20 mouse cellular contexts compared by ENCODE assay signal in genomic region chr9:43070566-43070965, GRCm38 (mm10). TPM values are rescaled to one million over a fixed set of nuclear protein-coding genes. Genes with fewer than 3 reads are reported as not detected.
DNase-seq lines count a peak whose midpoint lies in the region; ATAC-seq and TF ChIP-seq lines count a peak whose summit lies in the region.
"Had no signal": no experiment of that assay in that cellular context is flagged by ENCODE, and none has a peak within 500 bp of the region (broad histone marks: within the 10 kb centered on the region; RNA-seq: fewer than 3 reads in every experiment).

No protein-coding gene starts in this region.

- TF ChIP-seq POLR2A in brain, embryonic 14.5 days (IDR thresholded peaks at IDR 0.05; ENCODE audit: borderline replicate concordance, extremely low read depth, insufficient read depth, insufficient read length, poor library complexity, severe bottlenecking): no peak

- peak overlapping the region; percentile 60 for H3K9ac ChIP-seq in forebrain, embryonic 14.5 days (ENCODE audit: low read length)
- H3K9ac ChIP-seq in hindbrain, embryonic 15.5 days: peak overlapping the region; percentile 40
- peak overlapping the region; percentile 69 for H3K9ac ChIP-seq in midbrain, embryonic 16.5 days (ENCODE audit: low read depth, low read length)
- no peak overlapping the region for H3K9ac ChIP-seq in intestine, postnatal 0 days (ENCODE audit: low read depth, low read length)
- H3K9ac ChIP-seq: heart, embryonic 13.5 days; limb, embryonic 15.5 days; stomach, embryonic 15.5 days had no signal

- DNase-seq in brain, embryonic 14.5 days (ENCODE audit: low read depth): peak; percentile 59
- DNase-seq in forebrain, embryonic 14.5 days (ENCODE audit: low spot score): peak; percentile 39
- DNase-seq in right cerebral cortex, postnatal 25 days: no peak
- DNase-seq: adrenal gland, postnatal 36 days; B cell, adult 2 months; cerebellum, adult 9-11 months; kidney, adult 9 months; lung, adult 2 months; thymus, postnatal 14 days had no signal

- no peak for TF ChIP-seq CTCF in brain, embryonic 14.5 days (IDR thresholded peaks at IDR 0.05; ENCODE audit: borderline replicate concordance, extremely low read depth, insufficient read depth, insufficient read length)
- no peak for TF ChIP-seq CTCF in intestine, postnatal 0 days (IDR thresholded peaks at IDR 0.05; ENCODE audit: low read depth)

- H3K27ac ChIP-seq in forebrain, embryonic 14.5 days (ENCODE audit: low read depth, low read length): peak overlapping the region; percentile 61
- peak overlapping the region; percentile 78 for H3K27ac ChIP-seq in hindbrain, embryonic 15.5 days (replicated peaks)
- peak overlapping the region; percentile 89 for H3K27ac ChIP-seq in midbrain, embryonic 16.5 days (ENCODE audit: low read length)
- H3K27ac ChIP-seq in intestine, postnatal 0 days (ENCODE audit: low read depth, low read length): no peak overlapping the region
- H3K27ac ChIP-seq: embryonic facial prominence, embryonic 10.5 days; heart, embryonic 13.5 days; limb, embryonic 15.5 days; stomach, embryonic 15.5 days had no signal

- H3K4me3 ChIP-seq in forebrain, embryonic 14.5 days (ENCODE audit: low read depth, low read length): peak overlapping the region; percentile 35
- peak overlapping the region; percentile 56 for H3K4me3 ChIP-seq in hindbrain, embryonic 15.5 days
- peak overlapping the region; percentile 48 for H3K4me3 ChIP-seq in midbrain, embryonic 16.5 days (ENCODE audit: low read depth, low read length)
- no peak overlapping the region for H3K4me3 ChIP-seq in intestine, postnatal 0 days (ENCODE audit: low read depth, low read length)
- H3K4me3 ChIP-seq: embryonic facial prominence, embryonic 10.5 days; erythroblast, embryonic 14.5 days; heart, embryonic 13.5 days; limb, embryonic 15.5 days; stomach, embryonic 15.5 days had no signal

- H3K36me3 ChIP-seq in forebrain, embryonic 14.5 days (ENCODE audit: control insufficient read depth, insufficient read depth, low read length): no peaks in the 10 kb centered on the region
- no peaks in the 10 kb centered on the region for H3K36me3 ChIP-seq in hindbrain, embryonic 15.5 days
- H3K36me3 ChIP-seq in midbrain, embryonic 16.5 days (ENCODE audit: control insufficient read depth, insufficient read depth, low read length): no peaks in the 10 kb centered on the region
- H3K36me3 ChIP-seq in intestine, postnatal 0 days (ENCODE audit: control insufficient read depth, insufficient read depth): no peaks in the 10 kb centered on the region
- H3K36me3 ChIP-seq: embryonic facial prominence, embryonic 10.5 days; heart, embryonic 13.5 days; limb, embryonic 15.5 days; stomach, embryonic 15.5 days had no signal

- no peaks in the 10 kb centered on the region for H3K9me3 ChIP-seq in forebrain, embryonic 14.5 days (replicated peaks; ENCODE audit: control insufficient read depth, low read length)
- no peaks in the 10 kb centered on the region for H3K9me3 ChIP-seq in hindbrain, embryonic 15.5 days
- no peaks in the 10 kb centered on the region for H3K9me3 ChIP-seq in midbrain, embryonic 16.5 days (replicated peaks; ENCODE audit: control insufficient read depth, low read length, poor library complexity, severe bottlenecking)
- H3K9me3 ChIP-seq in intestine, postnatal 0 days (ENCODE audit: control insufficient read depth): no peaks in the 10 kb centered on the region
- H3K9me3 ChIP-seq: embryonic facial prominence, embryonic 10.5 days; heart, embryonic 13.5 days; limb, embryonic 15.5 days; stomach, embryonic 15.5 days had no signal

- H3K4me1 ChIP-seq in forebrain, embryonic 14.5 days (ENCODE audit: control insufficient read depth, insufficient read depth, low read length): peaks cover 20% of the 10 kb centered on the region
- peaks cover 37% of the 10 kb centered on the region for H3K4me1 ChIP-seq in hindbrain, embryonic 15.5 days (replicated peaks)
- H3K4me1 ChIP-seq in midbrain, embryonic 16.5 days (ENCODE audit: control insufficient read depth, insufficient read depth, low read length): peaks cover 33% of the 10 kb centered on the region
- H3K4me1 ChIP-seq in intestine, postnatal 0 days (replicated peaks; ENCODE audit: control insufficient read depth, insufficient read depth, low read length): 0 out of 2 replicates have a peak, but pooled peaks cover 3% of the 10 kb centered on the region

- H3K27me3 ChIP-seq in forebrain, embryonic 14.5 days (replicated peaks; ENCODE audit: control insufficient read depth, insufficient read depth, low read length): no peaks in the 10 kb centered on the region
- H3K27me3 ChIP-seq in hindbrain, embryonic 15.5 days: no peaks in the 10 kb centered on the region
- no peaks in the 10 kb centered on the region for H3K27me3 ChIP-seq in midbrain, embryonic 16.5 days (ENCODE audit: control insufficient read depth, insufficient read depth, low read depth, low read length)
- H3K27me3 ChIP-seq in intestine, postnatal 0 days (replicated peaks; ENCODE audit: control insufficient read depth, insufficient read depth, low read length): no peaks in the 10 kb centered on the region
- H3K27me3 ChIP-seq: heart, embryonic 13.5 days; limb, embryonic 15.5 days; Patski; stomach, embryonic 15.5 days had no signal

- H3K4me2 ChIP-seq in forebrain, embryonic 14.5 days (ENCODE audit: low read length): peak overlapping the region; percentile 36
- H3K4me2 ChIP-seq in hindbrain, embryonic 15.5 days: peak overlapping the region; percentile 64
- peak overlapping the region; percentile 56 for H3K4me2 ChIP-seq in midbrain, embryonic 16.5 days (ENCODE audit: low read length)
- no peak overlapping the region for H3K4me2 ChIP-seq in intestine, postnatal 0 days (replicated peaks; ENCODE audit: low read depth)
- H3K4me2 ChIP-seq: heart, embryonic 13.5 days; limb, embryonic 15.5 days; stomach, embryonic 15.5 days had no signal

- ATAC-seq in forebrain, embryonic 14.5 days: peak; percentile 47
- no peak for ATAC-seq in hindbrain, embryonic 15.5 days (ENCODE audit: low FRiP score, low read depth)
- ATAC-seq in midbrain, embryonic 16.5 days: peak; percentile 68; the same call in 1 of the 2 replicates
- no peak for ATAC-seq in intestine, postnatal 0 days
- no peak for ATAC-seq in megakaryocyte-erythroid progenitor cell, adult 5-6 weeks (replicated peaks; ENCODE audit: low FRiP score, low TSS enrichment, poor library complexity, severe bottlenecking)
- ATAC-seq: Patski had no signal

- WGBS in forebrain, embryonic 14.5 days: 23% methylated on average over 4 of the region's 4 CpGs
- 13% methylated on average over 4 of the region's 4 CpGs for WGBS in hindbrain, embryonic 15.5 days
- WGBS in midbrain, embryonic 16.5 days: 9% methylated on average over 4 of the region's 4 CpGs
- WGBS in intestine, postnatal 0 days: 80% methylated on average over 4 of the region's 4 CpGs

RNA-seq across cellular contexts. Expression of gene Arhgef12, which starts 36.5 kb away (rescaled TPM):
- polyA plus RNA-seq in brain, embryonic 14.5 days (2012; rRNA removed): 40.0 and 61.9 TPM in 2 replicates
- 14.2 and 24.7 TPM in 2 replicates for polyA plus RNA-seq in forebrain, embryonic 14.5 days (2014; fragmentation: Nextera tagmentation; extraction: Ambion mirVana)
- 18.5 and 20.3 TPM in 2 replicates for polyA plus RNA-seq in hindbrain, embryonic 15.5 days (2015; fragmentation: Nextera tagmentation; extraction: Ambion mirVana)
- 22.1 and 23.6 TPM in 2 replicates for polyA plus RNA-seq in midbrain, embryonic 16.5 days (2015; fragmentation: Nextera tagmentation; extraction: Ambion mirVana)
- 3.9 and 4.9 TPM in 2 replicates for polyA plus RNA-seq in intestine, postnatal 0 days (2015; fragmentation: Nextera tagmentation; extraction: Ambion mirVana)
- total RNA-seq in megakaryocyte-erythroid progenitor cell, adult 5-6 weeks (2014; fragmentation: Nextera tagmentation): 23.4 and 34.6 TPM in 2 replicates
- total RNA-seq in megakaryocyte-erythroid progenitor cell, adult 5-6 weeks (2017): 17.3 and 18.5 TPM in 2 replicates

RNA-seq across cellular contexts. Expression of gene Tmem136, which starts 45.8 kb away (rescaled TPM):
- polyA plus RNA-seq in brain, embryonic 14.5 days (2012; rRNA removed): 22.0 and 27.7 TPM in 2 replicates
- 8.2 and 9.2 TPM in 2 replicates for polyA plus RNA-seq in forebrain, embryonic 14.5 days (2014; fragmentation: Nextera tagmentation; extraction: Ambion mirVana)
- 7.2 and 10.0 TPM in 2 replicates for polyA plus RNA-seq in hindbrain, embryonic 15.5 days (2015; fragmentation: Nextera tagmentation; extraction: Ambion mirVana)
- polyA plus RNA-seq in midbrain, embryonic 16.5 days (2015; fragmentation: Nextera tagmentation; extraction: Ambion mirVana): 11.2 TPM in 2 replicates
- polyA plus RNA-seq in intestine, postnatal 0 days (2015; fragmentation: Nextera tagmentation; extraction: Ambion mirVana): 1.4 and 1.6 TPM in 2 replicates
- total RNA-seq in megakaryocyte-erythroid progenitor cell, adult 5-6 weeks (2014; fragmentation: Nextera tagmentation): 0.76 TPM in 1 of 2 replicates, not detected in the other
- 3.4 TPM in 1 of 2 replicates, not detected in the other for total RNA-seq in megakaryocyte-erythroid progenitor cell, adult 5-6 weeks (2017)
- total RNA-seq: megakaryocyte progenitor cell, adult 5-6 weeks had no signal
- polyA plus RNA-seq: erythroblast, embryonic 14.5 days had no signal

Comparison
In these comparisons a context has a peak if more than half of its experiments do, and no peak if none do; other contexts are left out.
1. ATAC-seq: peak in forebrain, embryonic 14.5 days (single experiment) and midbrain, embryonic 16.5 days (single experiment); none in hindbrain, embryonic 15.5 days (single experiment), intestine, postnatal 0 days (single experiment) and megakaryocyte-erythroid progenitor cell, adult 5-6 weeks (single experiment).